Mouse (Mus musculus) kidney, postnatal 0 days (tissue): ENCODE results near the gene Elovl7. TPM values are rescaled to one million over a fixed set of nuclear protein-coding genes. Genes with fewer than 3 reads are reported as not detected.

Experiments used
- ATAC-seq: fragments of 200-750 bp; cut with Nextera tagmentation; replicated peaks from 2 replicates; pipeline ENCODE4 v1.8.0; 2017; ENCODE audit warnings: low read depth, moderate number of reproducible peaks, moderate TSS enrichment, moderate library complexity; ENCODE audit not compliant: low FRiP score
- DNase-seq: peaks from one replicate; pipeline ENCODE4 v3.0.0-alpha.2; 2016; ENCODE audit warnings: low spot score
- H3K27ac ChIP-seq: fragments of 300-500 bp; sonication (generic); 2 replicates; pipeline ENCODE4 v1.5.1; 2014; ENCODE audit warnings: mild to moderate bottlenecking
- H3K27me3 ChIP-seq: fragments of 300-500 bp; sonication (generic); 2 replicates; pipeline ENCODE4 v1.6.1; 2014; ENCODE audit warnings: low read length, mixed read lengths; ENCODE audit not compliant: insufficient read depth
- H3K36me3 ChIP-seq: fragments of 300-500 bp; sonication (generic); 2 replicates; pipeline ENCODE4 v1.6.1; 2014; ENCODE audit warnings: low read length, mixed read lengths; ENCODE audit not compliant: insufficient read depth
- H3K4me1 ChIP-seq: fragments of 300-500 bp; sonication (generic); replicated peaks from 2 replicates; pipeline ENCODE4 v1.6.1; 2014; ENCODE audit warnings: antibody characterized with exemption, low read length, mixed read lengths; ENCODE audit not compliant: insufficient read depth
- H3K4me2 ChIP-seq: fragments of 300-500 bp; sonication (generic); 2 replicates; pipeline ENCODE4 v1.6.1; 2014; ENCODE audit warnings: mild to moderate bottlenecking, low read length, moderate library complexity, mixed read lengths
- H3K4me3 ChIP-seq: fragments of 300-500 bp; sonication (generic); replicated peaks from 2 replicates; pipeline ENCODE4 v1.5.1; 2014; ENCODE audit warnings: low read depth, low read length
- H3K9ac ChIP-seq: fragments of 300-500 bp; sonication (generic); 2 replicates; pipeline ENCODE4 v1.6.1; 2014; ENCODE audit warnings: low read depth, low read length
- H3K9me3 ChIP-seq: fragments of 300-500 bp; sonication (generic); replicated peaks from 2 replicates; pipeline ENCODE4 v1.6.1; 2016; ENCODE audit warnings: low read length, inconsistent platforms, mixed read lengths
- CTCF ChIP-seq: IDR thresholded peaks from 2 replicates; pipeline ENCODE4 v1.5.1; 2016; ENCODE audit warnings: antibody characterized with exemption, low read depth, mild to moderate bottlenecking, moderate library complexity
- WGBS: fragments of 180-500 bp; shearing (Covaris S2); extraction: QIAGEN DNeasy Blood & Tissue Kit; methylation state at CpG from one replicate; pipeline ENCODE4 v1.1.7; 2014; 5-methylcytosine and 5-hydroxymethylcytosine counted together
- polyA plus RNA-seq: library from polyadenylated mRNA; unstranded; fragments of >200 nt; fragmentation: Nextera tagmentation; extraction: Ambion mirVana; gene quantifications from 2 replicates; pipeline ENCODE4 v1.2.1, GENCODE M21; 2015

Elovl7 gene
- polyA plus RNA-seq, 1 experiment from 2014 or later, result 34.5 TPM

GRCm38 (mm10) chr13:108273456-108273855 is 59.3 kb downstream of the Elovl7 start:
- no peak for ATAC-seq
- H3K27ac ChIP-seq, result peak overlapping the region; percentile 37; the same call in 1 of the 2 replicates
- peaks cover 3% of the 10 kb centered on the region; the same call in 1 of the 2 replicates for H3K4me1 ChIP-seq
- H3K9ac ChIP-seq, result no peak overlapping the region
- H3K4me2 ChIP-seq, result peak overlapping the region; percentile 25; the same call in 1 of the 2 replicates
- H3K9me3 ChIP-seq, result no peaks in the 10 kb centered on the region
- no peak for TF ChIP-seq CTCF
- peak; percentile 9 for DNase-seq
- no peak overlapping the region for H3K4me3 ChIP-seq
- 35% methylated on average over 5 of the region's 5 CpGs for WGBS
- no peaks in the 10 kb centered on the region for H3K36me3 ChIP-seq
- H3K27me3 ChIP-seq, result no peaks in the 10 kb centered on the region

GRCm38 (mm10) chr13:108276561-108276960 is 62.4 kb downstream of the Elovl7 start:
- Histone ChIP-seq H3K27me3 (no peaks in the 10 kb centered on the region), H3K9me3 (no peaks in the 10 kb centered on the region), H3K9ac (no peak overlapping the region), H3K36me3 (no peaks in the 10 kb centered on the region), H3K4me3 (no peak overlapping the region), H3K4me1 (peaks cover 3% of the 10 kb centered on the region; the same call in 1 of the 2 replicates), H3K27ac (no peak overlapping the region), H3K4me2 (no peak overlapping the region)
- 63% methylated on average over 1 of the region's 1 CpGs for WGBS
- DNase-seq (no peak), ATAC-seq (no peak)
- TF ChIP-seq CTCF, result no peak

GRCm38 (mm10) chr13:108277320-108277719 is 63.1 kb downstream of the Elovl7 start:
- H3K4me2 ChIP-seq, result no peak overlapping the region
- no peaks in the 10 kb centered on the region for H3K36me3 ChIP-seq
- TF ChIP-seq CTCF, result no peak
- no peak overlapping the region for H3K4me3 ChIP-seq
- no peak for ATAC-seq
- H3K27me3 ChIP-seq, result no peaks in the 10 kb centered on the region
- peaks cover 3% of the 10 kb centered on the region; the same call in 1 of the 2 replicates for H3K4me1 ChIP-seq
- 82% methylated on average over 7 of the region's 7 CpGs for WGBS
- H3K9ac ChIP-seq, result no peak overlapping the region
- no peaks in the 10 kb centered on the region for H3K9me3 ChIP-seq
- H3K27ac ChIP-seq, result no peak overlapping the region
- no peak for DNase-seq

GRCm38 (mm10) chr13:108278592-108278991 is 64.4 kb downstream of the Elovl7 start:
- no peak overlapping the region for H3K4me3 ChIP-seq
- WGBS, result 69% methylated on average over 6 of the region's 6 CpGs
- no peaks in the 10 kb centered on the region for H3K4me1 ChIP-seq
- DNase-seq (no peak), ATAC-seq (no peak)
- H3K9me3 ChIP-seq, result no peaks in the 10 kb centered on the region
- H3K9ac ChIP-seq, result no peak overlapping the region
- no peak overlapping the region for H3K27ac ChIP-seq
- no peaks in the 10 kb centered on the region for H3K36me3 ChIP-seq
- no peak overlapping the region for H3K4me2 ChIP-seq
- no peak for TF ChIP-seq CTCF
- no peaks in the 10 kb centered on the region for H3K27me3 ChIP-seq

- no peak for TF ChIP-seq CTCF
- no peak for DNase-seq
- Histone ChIP-seq H3K9ac (no peak overlapping the region), H3K9me3 (no peaks in the 10 kb centered on the region), H3K36me3 (no peaks in the 10 kb centered on the region), H3K4me2 (no peak overlapping the region), H3K4me1 (no peaks in the 10 kb centered on the region), H3K4me3 (no peak overlapping the region), H3K27ac (no peak overlapping the region), H3K27me3 (no peaks in the 10 kb centered on the region)
- no peak for ATAC-seq
- WGBS, result 85% methylated on average over 2 of the region's 2 CpGs
Measured at GRCm38 (mm10) chr13:108284312-108284711, 70.1 kb downstream of the Elovl7 start.

GRCm38 (mm10) chr13:108287953-108288352 is 73.7 kb downstream of the Elovl7 start:
- TF ChIP-seq CTCF, result no peak
- Histone ChIP-seq H3K4me1 (no peaks in the 10 kb centered on the region), H3K4me3 (no peak overlapping the region), H3K4me2 (no peak overlapping the region), H3K9me3 (no peaks in the 10 kb centered on the region), H3K27me3 (no peaks in the 10 kb centered on the region), H3K36me3 (no peaks in the 10 kb centered on the region), H3K9ac (no peak overlapping the region), H3K27ac (no peak overlapping the region)
- WGBS, result 57% methylated on average over 3 of the region's 3 CpGs
- DNase-seq (no peak), ATAC-seq (no peak)

- Histone ChIP-seq H3K4me2 (no peak overlapping the region), H3K9me3 (no peaks in the 10 kb centered on the region), H3K27ac (no peak overlapping the region), H3K4me1 (no peaks in the 10 kb centered on the region), H3K4me3 (no peak overlapping the region), H3K36me3 (no peaks in the 10 kb centered on the region), H3K9ac (no peak overlapping the region), H3K27me3 (no peaks in the 10 kb centered on the region)
- ATAC-seq (no peak), DNase-seq (no peak)
- TF ChIP-seq CTCF, result no peak
- WGBS, result 79% methylated on average over 3 of the region's 3 CpGs
Measured at GRCm38 (mm10) chr13:108289436-108289835, 75.2 kb downstream of the Elovl7 start.
